Mouse (Mus musculus) spleen, postnatal 36 days (tissue): Measurements from ENCODE around the gene Zdhhc11.

ENCODE experiments used
- DNase-seq, 2 experiments: peaks; one replicate each; pipeline ENCODE4 v3.0.0; 2022; ENCODE audit warnings: low spot score in 2 of 2, mixed read lengths in 1 of 2

Gene Zdhhc11

DNA sequence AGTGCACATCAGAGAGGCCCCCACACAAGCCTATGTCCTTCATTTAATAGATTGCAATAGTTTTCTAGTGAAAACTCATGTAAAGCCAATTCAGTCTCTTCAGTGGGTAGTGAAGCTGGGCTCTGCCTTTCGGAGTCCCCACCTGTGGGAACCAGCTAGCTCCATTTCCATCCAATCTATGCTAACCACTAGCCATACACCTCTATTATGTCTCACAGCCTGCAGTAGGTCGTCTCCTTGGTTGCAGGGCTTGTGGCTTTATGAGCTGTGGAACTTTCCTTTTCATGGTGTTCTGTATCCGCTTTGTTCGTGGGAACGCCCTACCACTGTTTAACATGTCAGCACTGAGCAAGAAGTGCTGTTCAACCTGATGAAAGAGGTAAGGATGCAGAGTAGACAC is at the start of gene Zdhhc11:
Zdhhc11 (plus strand) TSS at position 301 of the 400 bp plus-strand sequence.
- DNase-seq, result no peak

DNA sequence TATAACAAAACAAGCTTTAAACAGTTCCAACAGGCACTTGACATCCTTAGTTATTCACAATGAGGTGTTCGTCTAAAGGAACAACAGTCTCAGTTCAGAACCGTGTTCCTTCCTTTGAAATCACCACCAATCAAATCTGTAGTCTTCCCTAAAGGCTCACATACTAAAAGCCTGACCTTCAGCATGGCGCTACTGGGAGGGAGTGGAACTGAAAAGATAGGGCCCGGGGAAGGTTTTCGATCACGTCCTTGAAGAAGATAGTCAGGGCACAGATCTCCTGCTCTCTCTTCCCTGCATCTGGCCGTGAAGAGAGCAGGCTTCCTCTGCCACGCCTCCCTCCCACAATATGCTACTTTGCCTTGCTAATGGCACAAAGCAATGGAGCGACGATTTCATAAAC is 31.4 kb upstream of the Zdhhc11 start:
- no peak for DNase-seq

DNA sequence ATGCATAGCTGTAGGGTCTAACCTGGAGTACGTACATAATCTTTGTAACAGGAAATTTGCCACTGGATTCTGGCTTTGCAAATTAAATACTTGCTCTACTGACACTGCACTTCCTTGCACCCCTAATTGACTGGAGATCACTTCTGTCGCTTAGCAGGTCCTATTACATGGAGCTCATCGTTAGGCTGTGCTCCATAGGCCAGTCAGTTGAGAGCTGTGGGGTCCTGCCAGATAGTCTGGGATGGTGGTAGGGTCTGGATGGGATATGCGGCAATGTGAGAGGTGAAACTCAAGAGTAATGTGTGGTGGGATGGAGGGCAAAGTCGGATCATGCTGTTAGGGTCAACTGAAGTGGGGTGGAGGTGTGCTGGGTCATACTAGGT is 26.7 kb upstream of the Zdhhc11 start:
- DNase-seq, result no peak

GRCm38 (mm10) chr13:73937321-73938176 is 26.1 kb upstream of the Zdhhc11 start, which contains the start of the genes Trip13 and Brd9:
TSS of gene Trip13 (minus strand) at chr13:73937784.
TSS of gene Brd9 (plus strand) at chr13:73937811.
- peak; percentile 91 for DNase-seq

GRCm38 (mm10) chr13:73938177-73938560 is 25.5 kb upstream of the Zdhhc11 start:
- no peak for DNase-seq

DNA sequence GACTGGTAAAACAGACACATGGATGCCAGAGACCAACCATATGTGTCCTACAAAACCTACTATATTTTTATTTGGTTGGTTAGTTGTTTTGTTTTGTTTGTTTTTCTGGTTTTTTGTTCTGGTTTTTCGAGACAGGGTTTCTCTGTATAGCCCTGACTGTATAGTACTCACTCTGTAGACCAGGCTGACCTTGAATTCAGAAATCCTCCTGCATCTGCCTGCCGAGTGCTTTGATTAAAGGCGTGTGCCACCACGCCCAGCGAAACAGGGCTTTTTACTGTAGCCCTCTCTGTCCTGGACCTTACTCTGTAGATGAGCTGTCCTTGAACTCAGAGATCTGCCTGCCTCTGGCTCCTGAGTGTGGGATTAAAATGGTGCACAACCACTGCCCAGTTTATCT is 24.6 kb upstream of the Zdhhc11 start:
- DNase-seq, result no peak

- DNase-seq, result no peak
Observed at GRCm38 (mm10) chr13:73944606-73945005, 19.0 kb upstream of the Zdhhc11 start.

- no peak for DNase-seq
Observed at GRCm38 (mm10) chr13:73953551-73954130, 10.0 kb upstream of the Zdhhc11 start.

DNA sequence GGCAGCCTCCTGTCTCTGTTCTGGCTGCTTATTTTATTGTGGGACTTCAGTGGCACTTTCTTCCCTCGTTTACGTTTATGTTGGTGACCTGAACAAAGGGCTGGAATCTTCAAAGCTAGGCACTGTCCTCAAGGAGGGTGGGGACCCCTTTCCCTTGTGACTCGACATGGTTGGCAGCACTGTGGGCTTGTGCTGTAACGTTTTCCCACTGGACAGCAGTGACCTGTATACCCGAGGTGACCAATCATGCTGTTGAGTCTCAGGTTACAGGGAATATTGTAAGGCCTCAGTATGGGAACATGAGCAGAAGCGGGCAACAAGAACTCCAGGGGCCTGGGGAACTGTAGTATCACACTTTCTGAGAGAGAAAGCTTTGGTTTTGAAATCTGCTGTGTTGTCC is 9.0 kb upstream of the Zdhhc11 start:
- no peak for DNase-seq

- DNase-seq, result no peak
Observed at GRCm38 (mm10) chr13:73955531-73955930, 8.1 kb upstream of the Zdhhc11 start.

DNA sequence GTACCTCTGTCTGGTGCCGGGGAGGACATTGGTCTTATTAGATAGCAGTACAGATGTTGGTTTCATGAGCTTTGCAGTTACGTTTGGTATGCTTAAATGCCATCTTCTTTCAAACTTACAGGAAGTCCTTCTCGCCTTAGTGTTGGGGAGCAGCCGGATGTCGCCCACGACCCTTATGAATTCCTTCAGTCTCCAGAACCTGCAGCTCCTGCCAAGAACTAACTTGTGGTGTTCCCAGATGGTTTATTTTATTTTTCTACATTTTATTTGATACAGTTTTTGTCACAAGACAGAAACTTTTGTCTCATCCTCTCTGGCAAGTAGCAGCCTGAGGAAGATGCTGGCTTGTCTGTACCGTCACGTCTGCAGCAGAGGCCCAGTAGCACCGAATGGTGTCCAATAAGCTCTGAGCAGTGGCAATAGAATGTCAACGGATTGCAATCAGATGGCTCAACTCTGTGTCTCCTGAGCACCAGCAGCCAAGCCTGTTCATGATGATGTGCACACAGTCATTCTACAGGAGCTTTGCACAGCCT is 3.5 kb upstream of the Zdhhc11 start:
- no peak for DNase-seq

DNA sequence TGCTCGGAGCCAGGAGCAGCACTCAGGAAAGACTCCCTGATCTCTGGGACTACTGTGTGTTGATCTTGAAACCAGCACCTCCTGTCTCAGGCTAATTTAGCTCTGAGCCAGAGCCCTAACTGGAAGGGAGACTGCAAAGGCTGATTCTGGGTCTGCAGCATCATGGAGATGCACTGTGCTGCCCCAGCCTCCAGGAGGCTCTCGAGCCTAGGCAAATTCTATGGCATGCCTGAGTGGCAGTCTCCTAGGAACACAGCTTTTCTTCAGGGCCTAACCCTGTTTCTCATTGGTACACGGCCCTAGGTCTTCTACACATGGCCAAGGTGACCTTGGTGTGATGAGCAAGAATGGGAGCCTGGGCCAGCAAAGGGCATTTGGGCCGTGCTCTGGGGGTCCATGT is 2.5 kb upstream of the Zdhhc11 start:
- DNase-seq, result no peak

DNA sequence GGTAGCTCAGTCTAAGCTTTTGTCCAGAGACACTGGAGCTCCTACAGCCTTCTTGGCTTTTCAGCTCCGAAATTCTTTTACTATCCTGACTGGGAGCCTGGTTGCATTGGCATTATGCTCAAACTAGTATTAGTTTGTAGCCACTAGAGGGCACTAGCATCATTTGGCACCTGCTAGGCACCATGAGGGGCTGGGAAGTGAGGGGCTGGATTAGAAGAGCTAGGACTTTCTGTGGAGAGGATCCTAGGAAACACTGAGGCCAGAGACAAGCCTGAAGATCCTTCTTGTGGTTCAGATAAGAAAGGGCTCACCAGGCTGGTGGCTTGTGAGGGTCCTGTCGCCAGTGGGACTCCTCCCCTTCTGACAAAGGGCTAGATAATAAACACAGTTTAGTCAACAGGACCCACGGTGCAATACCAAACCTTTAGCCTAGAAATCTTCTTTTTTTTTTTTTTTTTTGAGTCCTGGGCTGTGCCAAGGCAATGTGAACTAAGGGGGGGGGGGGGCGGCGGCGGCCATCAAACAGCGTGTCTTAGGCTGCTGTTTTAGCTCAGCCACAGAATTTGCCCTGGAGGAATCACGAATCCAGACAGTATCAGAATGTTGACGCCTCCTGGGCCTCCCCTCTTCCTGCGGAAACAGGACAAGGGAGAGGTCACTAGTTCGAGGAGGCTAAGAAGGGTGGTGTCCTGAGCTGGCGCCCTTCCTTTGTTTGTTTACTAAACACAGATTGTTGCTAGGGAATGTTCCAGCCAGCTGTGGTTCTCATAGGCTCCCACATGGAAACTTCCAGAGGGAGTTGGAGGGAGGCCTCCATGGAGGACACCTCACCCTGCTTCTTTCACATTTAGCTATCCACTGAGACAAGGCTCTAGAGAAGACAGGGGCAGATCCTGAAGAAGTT is 7.1 kb downstream of the Zdhhc11 start:
- peak; percentile 13 to 15 for DNase-seq

GRCm38 (mm10) chr13:73974523-73974922 is 10.9 kb downstream of the Zdhhc11 start:
- DNase-seq, result no peak

- DNase-seq, result no peak
Observed at GRCm38 (mm10) chr13:73976935-73977334, 13.3 kb downstream of the Zdhhc11 start.

DNA sequence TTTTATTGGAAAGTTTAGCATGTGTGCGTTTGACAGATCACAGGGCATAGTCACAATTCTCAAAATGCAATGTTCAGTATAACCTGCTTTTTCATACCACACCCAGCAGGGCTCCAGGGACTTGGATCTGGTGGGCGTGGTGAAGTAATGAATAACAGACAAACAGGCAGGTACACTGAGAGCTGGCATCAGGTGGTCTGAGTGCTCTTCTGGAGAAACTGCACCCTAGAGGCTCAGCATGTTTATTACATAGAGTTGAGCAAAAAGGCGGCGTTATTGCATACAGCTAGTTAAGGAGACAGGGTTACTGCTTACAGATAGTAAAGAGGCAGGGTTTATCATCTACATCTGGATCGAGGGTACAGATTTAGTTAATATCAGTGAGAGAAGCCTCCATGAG is 26.7 kb downstream of the Zdhhc11 start:
- DNase-seq, result no peak

GRCm38 (mm10) chr13:73990761-73991160 is 27.1 kb downstream of the Zdhhc11 start:
- DNase-seq, result no peak

GRCm38 (mm10) chr13:73991267-73991666 is 27.6 kb downstream of the Zdhhc11 start:
- no peak for DNase-seq

- no peak for DNase-seq
Observed at GRCm38 (mm10) chr13:73996456-73996855, 32.8 kb downstream of the Zdhhc11 start.

GRCm38 (mm10) chr13:74000519-74000918 is 36.9 kb downstream of the Zdhhc11 start:
- DNase-seq, result no peak

GRCm38 (mm10) chr13:74000961-74001360 is 37.3 kb downstream of the Zdhhc11 start:
- no peak for DNase-seq

DNA sequence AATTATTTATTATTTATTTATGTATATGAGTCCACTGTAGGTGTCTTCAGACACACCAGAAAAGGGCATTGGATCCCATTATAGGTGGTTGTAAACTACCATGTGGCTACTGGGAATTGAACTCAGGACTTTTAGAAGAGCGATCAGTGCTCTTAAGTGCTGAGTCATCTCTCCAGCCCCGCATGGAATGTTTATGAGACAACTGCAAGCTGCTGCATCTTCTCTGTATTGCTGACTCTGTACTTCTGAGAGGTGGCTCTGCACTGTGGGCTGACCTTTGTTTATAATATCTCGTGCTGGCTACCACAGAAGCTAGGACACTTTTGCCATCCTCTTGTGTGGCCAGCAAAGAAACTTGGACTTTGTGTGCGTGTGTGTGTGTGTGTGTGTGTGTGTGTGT is 37.8 kb downstream of the Zdhhc11 start:
- DNase-seq, result no peak
